Mouse (Mus musculus): Measurements from ENCODE around the gene Gm21985. TPM values are rescaled to one million over a fixed set of nuclear protein-coding genes. Genes with fewer than 3 reads are reported as not detected.

The Gm21985 gene
- polyA plus RNA-seq, 2 experiments, result 0.03 TPM; not detected in 1

DNA sequence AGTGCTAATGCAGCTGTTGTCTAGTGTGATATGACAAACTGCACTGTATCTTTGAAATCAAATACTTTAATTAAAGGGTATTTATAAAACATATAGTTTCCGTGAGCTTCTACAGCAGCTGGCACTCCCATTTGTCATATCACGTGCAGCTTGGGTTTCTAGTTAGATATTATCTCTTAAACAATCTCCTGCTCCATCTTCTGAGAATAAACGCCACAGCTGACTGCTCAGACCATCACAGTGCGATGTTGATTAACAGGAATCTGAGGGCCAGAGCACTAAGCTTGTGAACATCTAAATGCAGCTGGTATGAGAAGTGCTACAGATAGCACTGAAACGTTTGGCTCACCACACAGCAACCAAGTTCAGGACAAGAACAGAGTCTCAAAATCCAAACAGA lies 164.3 kb downstream of the Gm21985 start:
- Histone ChIP-seq H3K4me1 (ENCODE audit: control insufficient read depth, insufficient read depth, low read length) (no peaks in the 10 kb centered on the region), H3K4me3 (replicated peaks; ENCODE audit: low read length) (no peak overlapping the region), H3K27ac (replicated peaks; ENCODE audit: low read depth, low read length) (no peak overlapping the region), H3K4me2 (replicated peaks; ENCODE audit: low read depth, low read length, severe bottlenecking) (no peak overlapping the region), H3K27me3 (ENCODE audit: control insufficient read depth, insufficient read depth, low read length) (no peaks in the 10 kb centered on the region), H3K9ac (ENCODE audit: low read depth, low read length, severe bottlenecking) (no peak overlapping the region), H3K9me3 (ENCODE audit: control insufficient read depth, low read length) (no peaks in the 10 kb centered on the region), H3K36me3 (ENCODE audit: control insufficient read depth, insufficient read depth, low read length) (no peaks in the 10 kb centered on the region)
- ATAC-seq (ENCODE audit: low FRiP score, low read depth) (peak; percentile 57), DNase-seq (ENCODE audit: low spot score) (no peak)
- WGBS, result 66% methylated on average over 5 of the region's 5 CpGs
- no peak for TF ChIP-seq POLR2A (IDR thresholded peaks at IDR 0.05; ENCODE audit: borderline replicate concordance, extremely low read depth, insufficient read depth, insufficient read length)

DNA sequence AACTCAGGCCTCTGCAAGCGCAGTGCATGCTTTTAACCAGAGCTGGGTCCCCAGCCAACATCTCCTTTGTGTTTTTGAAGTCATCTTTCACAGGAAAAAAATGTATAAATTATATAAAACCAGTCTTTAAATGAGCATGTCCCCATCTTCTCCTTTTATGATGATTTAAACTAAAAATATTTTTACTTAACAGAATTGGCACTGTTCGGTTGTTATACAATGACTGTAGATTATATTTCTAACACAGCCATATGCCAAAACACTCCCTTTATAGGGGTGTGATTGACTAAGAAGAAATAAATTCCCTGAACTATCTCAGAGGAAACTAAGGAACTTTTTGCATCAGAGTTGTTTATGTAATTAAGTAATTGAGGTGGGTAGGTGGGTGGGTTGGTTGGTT lies 166.4 kb downstream of the Gm21985 start:
- TF ChIP-seq POLR2A (IDR thresholded peaks at IDR 0.05; ENCODE audit: borderline replicate concordance, extremely low read depth, insufficient read depth, insufficient read length), result no peak
- Histone ChIP-seq H3K9ac (ENCODE audit: low read depth, low read length, severe bottlenecking) (no peak overlapping the region), H3K9me3 (ENCODE audit: control insufficient read depth, low read length) (no peaks in the 10 kb centered on the region), H3K4me2 (replicated peaks; ENCODE audit: low read depth, low read length, severe bottlenecking) (no peak overlapping the region), H3K4me3 (replicated peaks; ENCODE audit: low read length) (no peak overlapping the region), H3K4me1 (ENCODE audit: control insufficient read depth, insufficient read depth, low read length) (no peaks in the 10 kb centered on the region), H3K27ac (replicated peaks; ENCODE audit: low read depth, low read length) (no peak overlapping the region), H3K36me3 (ENCODE audit: control insufficient read depth, insufficient read depth, low read length) (no peaks in the 10 kb centered on the region), H3K27me3 (ENCODE audit: control insufficient read depth, insufficient read depth, low read length) (no peaks in the 10 kb centered on the region)
- DNase-seq (ENCODE audit: low spot score) (no peak), ATAC-seq (ENCODE audit: low FRiP score, low read depth) (no peak)
- whole genome bisulfite sequencing, result 89% methylated on average over 2 of the region's 2 CpGs

DNA sequence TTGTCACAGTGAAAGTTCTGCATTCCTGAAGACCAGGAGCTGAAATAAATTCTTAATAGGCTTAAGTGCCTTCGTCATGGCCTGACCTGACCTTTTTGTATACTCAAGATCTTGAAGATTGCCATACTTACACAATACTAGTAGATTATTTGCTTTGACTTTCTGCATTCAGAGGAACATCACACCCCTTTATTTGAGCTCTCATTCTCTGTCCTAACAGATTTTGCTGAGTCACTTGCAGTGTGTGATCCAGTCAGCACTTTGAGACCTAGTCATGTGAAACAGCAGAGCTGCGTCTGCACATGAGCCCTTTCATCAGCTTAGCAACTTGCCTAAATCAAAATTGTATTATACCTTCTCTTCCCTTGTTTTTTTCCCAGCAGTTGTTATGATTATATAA lies 167.2 kb downstream of the Gm21985 start:
- no peaks in the 10 kb centered on the region for H3K4me1 ChIP-seq (ENCODE audit: control insufficient read depth, insufficient read depth, low read length)
- ATAC-seq (ENCODE audit: low FRiP score, low read depth) (no peak), DNase-seq (ENCODE audit: low spot score) (no peak)
- no peak for TF ChIP-seq POLR2A (IDR thresholded peaks at IDR 0.05; ENCODE audit: borderline replicate concordance, extremely low read depth, insufficient read depth, insufficient read length)
- H3K4me3 ChIP-seq (replicated peaks; ENCODE audit: low read length), result no peak overlapping the region
- H3K36me3 ChIP-seq (ENCODE audit: control insufficient read depth, insufficient read depth, low read length), result no peaks in the 10 kb centered on the region
- no peaks in the 10 kb centered on the region for H3K27me3 ChIP-seq (ENCODE audit: control insufficient read depth, insufficient read depth, low read length)
- H3K9me3 ChIP-seq (ENCODE audit: control insufficient read depth, low read length), result no peaks in the 10 kb centered on the region
- 73% methylated on average over 2 of the region's 2 CpGs for WGBS
- no peak overlapping the region for H3K9ac ChIP-seq (ENCODE audit: low read depth, low read length, severe bottlenecking)
- no peak overlapping the region for H3K27ac ChIP-seq (replicated peaks; ENCODE audit: low read depth, low read length)
- no peak overlapping the region for H3K4me2 ChIP-seq (replicated peaks; ENCODE audit: low read depth, low read length, severe bottlenecking)

DNA sequence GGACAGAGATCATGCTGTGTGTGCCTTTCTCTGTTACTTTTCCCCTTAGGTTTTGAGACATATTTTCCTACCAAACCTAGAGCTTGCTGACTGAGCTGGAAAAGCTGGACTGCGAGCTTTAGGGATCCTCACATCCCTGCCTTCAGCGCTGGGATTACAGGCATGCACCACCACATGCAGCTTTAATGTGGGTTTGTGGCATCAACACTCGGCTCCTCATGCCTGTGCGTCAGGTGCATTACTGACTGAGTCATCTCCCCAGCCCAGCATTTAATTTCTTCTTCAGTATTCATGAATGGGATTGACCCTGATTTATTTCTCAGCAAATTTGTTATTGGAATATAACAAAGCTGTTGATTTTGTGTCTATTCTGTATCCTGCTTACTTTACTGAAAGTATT lies 170.2 kb downstream of the Gm21985 start:
- H3K4me3 ChIP-seq (replicated peaks; ENCODE audit: low read length), result no peak overlapping the region
- H3K36me3 ChIP-seq (ENCODE audit: control insufficient read depth, insufficient read depth, low read length), result no peaks in the 10 kb centered on the region
- ATAC-seq (ENCODE audit: low FRiP score, low read depth) (no peak), DNase-seq (ENCODE audit: low spot score) (no peak)
- no peak overlapping the region for H3K9ac ChIP-seq (ENCODE audit: low read depth, low read length, severe bottlenecking)
- no peaks in the 10 kb centered on the region for H3K27me3 ChIP-seq (ENCODE audit: control insufficient read depth, insufficient read depth, low read length)
- H3K4me1 ChIP-seq (ENCODE audit: control insufficient read depth, insufficient read depth, low read length), result no peaks in the 10 kb centered on the region
- 70% methylated on average over 4 of the region's 4 CpGs for whole genome bisulfite sequencing
- no peak overlapping the region for H3K27ac ChIP-seq (replicated peaks; ENCODE audit: low read depth, low read length)
- no peaks in the 10 kb centered on the region for H3K9me3 ChIP-seq (ENCODE audit: control insufficient read depth, low read length)
- H3K4me2 ChIP-seq (replicated peaks; ENCODE audit: low read depth, low read length, severe bottlenecking), result no peak overlapping the region
- TF ChIP-seq POLR2A (IDR thresholded peaks at IDR 0.05; ENCODE audit: borderline replicate concordance, extremely low read depth, insufficient read depth, insufficient read length), result no peak

DNA sequence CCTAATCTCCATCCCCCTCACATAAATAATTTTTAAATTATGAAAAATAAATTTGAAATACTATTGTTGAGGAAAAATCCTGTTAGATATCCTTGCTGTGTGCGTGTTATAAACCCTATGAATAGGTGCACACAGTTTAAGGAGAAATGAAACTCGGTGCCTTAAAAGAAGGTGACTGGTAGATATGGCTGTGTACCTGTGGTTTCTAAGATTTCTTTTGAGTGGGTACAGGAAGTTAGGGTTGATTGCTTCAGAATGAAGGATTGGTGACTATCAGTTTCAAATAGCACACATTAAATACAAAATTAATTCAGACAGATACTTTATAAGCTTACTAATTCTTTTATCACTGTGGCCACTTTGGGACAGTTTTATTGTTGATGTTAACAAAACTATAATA lies 171.5 kb downstream of the Gm21985 start:
- no peak overlapping the region for H3K27ac ChIP-seq (replicated peaks; ENCODE audit: low read depth, low read length)
- no peaks in the 10 kb centered on the region for H3K4me1 ChIP-seq (ENCODE audit: control insufficient read depth, insufficient read depth, low read length)
- no peak overlapping the region for H3K4me2 ChIP-seq (replicated peaks; ENCODE audit: low read depth, low read length, severe bottlenecking)
- no peaks in the 10 kb centered on the region for H3K36me3 ChIP-seq (ENCODE audit: control insufficient read depth, insufficient read depth, low read length)
- H3K9ac ChIP-seq (ENCODE audit: low read depth, low read length, severe bottlenecking), result no peak overlapping the region
- TF ChIP-seq POLR2A (IDR thresholded peaks at IDR 0.05; ENCODE audit: borderline replicate concordance, extremely low read depth, insufficient read depth, insufficient read length), result no peak
- no peaks in the 10 kb centered on the region for H3K27me3 ChIP-seq (ENCODE audit: control insufficient read depth, insufficient read depth, low read length)
- no peaks in the 10 kb centered on the region; the same call in 1 of the 2 replicates for H3K9me3 ChIP-seq (ENCODE audit: control insufficient read depth, low read length)
- 93% methylated on average over 2 of the region's 2 CpGs for WGBS
- ATAC-seq (ENCODE audit: low FRiP score, low read depth) (no peak), DNase-seq (ENCODE audit: low spot score) (no peak)
- no peak overlapping the region for H3K4me3 ChIP-seq (replicated peaks; ENCODE audit: low read length)

DNA sequence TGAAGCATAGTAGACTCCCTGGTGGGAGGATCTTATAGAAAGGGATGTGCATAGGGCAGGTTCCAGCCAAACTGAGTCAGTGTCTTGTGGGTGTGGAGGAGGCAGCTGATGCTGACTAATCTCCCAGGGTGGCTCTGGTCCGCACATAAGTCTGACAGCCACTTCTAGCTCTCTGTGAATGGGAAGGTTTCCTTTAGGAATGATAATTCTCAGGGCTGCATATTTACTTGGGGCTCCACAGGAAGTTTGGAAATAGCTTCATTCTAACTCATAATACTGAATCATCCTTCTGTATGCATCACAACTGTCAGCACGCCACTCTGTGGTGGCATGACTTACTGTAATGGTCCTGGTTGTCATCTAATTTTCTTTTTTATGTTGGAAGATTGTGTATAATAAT lies 177.4 kb downstream of the Gm21985 start:
- TF ChIP-seq POLR2A (IDR thresholded peaks at IDR 0.05; ENCODE audit: borderline replicate concordance, extremely low read depth, insufficient read depth, insufficient read length), result no peak
- ATAC-seq (ENCODE audit: low FRiP score, low read depth), result no peak
- 67% methylated on average over 2 of the region's 2 CpGs for WGBS

More for the DNA sequence above, 177.4 kb downstream of the Gm21985 start:
- Histone ChIP-seq H3K4me2 (replicated peaks; ENCODE audit: low read depth, low read length, severe bottlenecking) (no peak overlapping the region), H3K4me1 (ENCODE audit: control insufficient read depth, insufficient read depth, low read length) (no peaks in the 10 kb centered on the region), H3K27me3 (ENCODE audit: control insufficient read depth, insufficient read depth, low read length) (no peaks in the 10 kb centered on the region), H3K27ac (replicated peaks; ENCODE audit: low read depth, low read length) (no peak overlapping the region), H3K36me3 (ENCODE audit: control insufficient read depth, insufficient read depth, low read length) (no peaks in the 10 kb centered on the region), H3K9ac (ENCODE audit: low read depth, low read length, severe bottlenecking) (no peak overlapping the region), H3K4me3 (replicated peaks; ENCODE audit: low read length) (no peak overlapping the region), H3K9me3 (ENCODE audit: control insufficient read depth, low read length) (no peaks in the 10 kb centered on the region; the same call in 1 of the 2 replicates)
- no peak for DNase-seq (ENCODE audit: low spot score)
